Mouse (Mus musculus) MEL (cell line): ENCODE data around the gene Coro1b. TPM values are rescaled to one million over a fixed set of nuclear protein-coding genes. Genes with fewer than 3 reads are reported as not detected.

Experiments used
- DNase-seq: peaks from one replicate; pipeline ENCODE4 v3.0.0; 2011; ENCODE audit warnings: low read depth, low spot score
- H3K27ac ChIP-seq: 2 replicates; pipeline ENCODE4 v1.5.1; 2012; ENCODE audit warnings: low read depth, mild to moderate bottlenecking, control low read depth, low read length, moderate library complexity; ENCODE audit not compliant: control insufficient read depth
- H3K27me3 ChIP-seq, 2 experiments: fragments of 150-350 bp in 1 of 2; sonication (generic) in 1 of 2; 2 replicates each; pipeline ENCODE4 v1.6.1; 2012; ENCODE audit warnings: low read length in 2 of 2, mild to moderate bottlenecking in 2 of 2, improper control_type of control experiment in 1 of 2, moderate library complexity in 1 of 2; ENCODE audit not compliant: insufficient read depth in 2 of 2, control insufficient read depth in 1 of 2
- H3K36me3 ChIP-seq, 2 experiments: 2 replicates each; pipeline ENCODE4 v1.6.1; 2012 to 2014; ENCODE audit warnings: low read length in 2 of 2, improper control_type of control experiment in 1 of 2, inconsistent platforms in 1 of 2, mild to moderate bottlenecking in 1 of 2; ENCODE audit not compliant: insufficient read depth in 2 of 2, control insufficient read depth in 1 of 2
- H3K4me1 ChIP-seq, 2 experiments: fragments of 150-350 bp in 1 of 2; sonication (generic) in 1 of 2; 2 replicates each; pipeline ENCODE4 v1.6.1; 2012; ENCODE audit warnings: low read length in 2 of 2, improper control_type of control experiment in 1 of 2, mild to moderate bottlenecking in 1 of 2; ENCODE audit not compliant: insufficient read depth in 2 of 2, control insufficient read depth in 1 of 2
- H3K4me3 ChIP-seq, 2 experiments: fragments of 150-350 bp in 1 of 2; sonication (generic) in 1 of 2; 2 replicates each; pipeline ENCODE4 v1.5.1; 2012; ENCODE audit warnings: low read depth in 2 of 2, low read length in 2 of 2, mild to moderate bottlenecking in 2 of 2, moderate library complexity in 2 of 2, control low read depth in 1 of 2, improper control_type of control experiment in 1 of 2; ENCODE audit not compliant: control insufficient read depth in 1 of 2, insufficient read depth in 1 of 2
- H3K79me2 ChIP-seq: 2 replicates; pipeline ENCODE4 v1.6.1; 2012; ENCODE audit warnings: mild to moderate bottlenecking, low read length, moderate library complexity; ENCODE audit not compliant: control insufficient read depth, poor library complexity, insufficient read depth
- H3K9ac ChIP-seq: 2 replicates; pipeline ENCODE4 v1.6.1; 2012; ENCODE audit warnings: low read depth, mild to moderate bottlenecking, control low read depth, low read length, moderate library complexity; ENCODE audit not compliant: control insufficient read depth, poor library complexity, severe bottlenecking
- H3K9me3 ChIP-seq: fragments of 150-350 bp; sonication (generic); replicated peaks from 2 replicates; pipeline ENCODE4 v1.6.1; 2012; ENCODE audit warnings: mild to moderate bottlenecking, low read length, improper control_type of control experiment, moderate library complexity; ENCODE audit not compliant: insufficient read depth
- BHLHE40 ChIP-seq: IDR thresholded peaks from 2 replicates; pipeline ENCODE4 v1.6.1; 2012; ENCODE audit warnings: low read depth, mild to moderate bottlenecking, inconsistent platforms, low read length, improper control_type of control experiment, borderline replicate concordance
- CHD1 ChIP-seq: IDR thresholded peaks from 2 replicates; pipeline ENCODE4 v1.6.1; 2012; ENCODE audit warnings: low read depth, mild to moderate bottlenecking, inconsistent platforms, low read length, improper control_type of control experiment
- CHD2 ChIP-seq: IDR thresholded peaks from 2 replicates; pipeline ENCODE4 v1.6.1; 2011; ENCODE audit warnings: low read length, improper control_type of control experiment
- E2F4 ChIP-seq: IDR thresholded peaks from 2 replicates; pipeline ENCODE4 v1.6.1; 2011; ENCODE audit warnings: low read depth, low read length, improper control_type of control experiment, borderline replicate concordance
- ELF1 ChIP-seq: IDR thresholded peaks from 2 replicates; pipeline ENCODE4 v1.6.1; 2014; ENCODE audit warnings: low read depth, mild to moderate bottlenecking, inconsistent platforms, low read length, improper control_type of control experiment, moderate library complexity
- EP300 ChIP-seq, 2 experiments: IDR thresholded peaks; 2 replicates each; pipeline ENCODE4 v1.6.1; 2011; ENCODE audit warnings: improper control_type of control experiment in 2 of 2, low read length in 2 of 2, low read depth in 1 of 2, mild to moderate bottlenecking in 1 of 2
- HCFC1 ChIP-seq: IDR thresholded peaks from 2 replicates; pipeline ENCODE4 v1.6.1; 2012; ENCODE audit warnings: low read depth, mild to moderate bottlenecking, inconsistent platforms, low read length, improper control_type of control experiment, moderate library complexity
- JUND ChIP-seq: IDR thresholded peaks from 2 replicates; pipeline ENCODE4 v1.6.1; 2011; ENCODE audit warnings: low read depth, mild to moderate bottlenecking, improper control_type of control experiment, low read length
- MAFK ChIP-seq: IDR thresholded peaks from 2 replicates; pipeline ENCODE4 v1.6.1; 2011; ENCODE audit warnings: low read depth, mild to moderate bottlenecking, low read length, improper control_type of control experiment, borderline replicate concordance
- MAZ ChIP-seq: IDR thresholded peaks from 2 replicates; pipeline ENCODE4 v1.6.1; 2012; ENCODE audit warnings: low read depth, mild to moderate bottlenecking, inconsistent platforms, low read length, improper control_type of control experiment
- MEF2A ChIP-seq: IDR thresholded peaks from 2 replicates; pipeline ENCODE4 v1.6.1; 2014; ENCODE audit warnings: low read depth, mild to moderate bottlenecking, inconsistent platforms, low read length, improper control_type of control experiment; ENCODE audit not compliant: poor library complexity, insufficient replicate concordance, severe bottlenecking; ENCODE audit errors: extremely low read depth
- MXI1 ChIP-seq: IDR thresholded peaks from 2 replicates; pipeline ENCODE4 v1.6.1; 2011; ENCODE audit warnings: mild to moderate bottlenecking, low read depth, low read length, improper control_type of control experiment
- MYB ChIP-seq: IDR thresholded peaks from 2 replicates; pipeline ENCODE4 v1.6.1; 2011; ENCODE audit warnings: mild to moderate bottlenecking, low read depth, low read length, improper control_type of control experiment
- MYC ChIP-seq: IDR thresholded peaks from 2 replicates; pipeline ENCODE4 v1.6.1; 2011; ENCODE audit warnings: low read depth, mild to moderate bottlenecking, low read length, improper control_type of control experiment, moderate library complexity
- NELFE ChIP-seq: IDR thresholded peaks from 2 replicates; pipeline ENCODE4 v1.6.1; 2011; ENCODE audit warnings: low read depth, low read length, improper control_type of control experiment
- NRF1 ChIP-seq: IDR thresholded peaks from 2 replicates; pipeline ENCODE4 v1.6.1; 2014; ENCODE audit warnings: low read depth, mild to moderate bottlenecking, inconsistent platforms, low read length, improper control_type of control experiment, moderate library complexity; ENCODE audit not compliant: poor library complexity, insufficient read depth, severe bottlenecking
- POLR2A ChIP-seq, 2 experiments: IDR thresholded peaks; 2 replicates each; pipeline ENCODE4 v1.6.1; 2011 to 2012; ENCODE audit warnings: low read length in 2 of 2, mild to moderate bottlenecking in 2 of 2, control low read depth in 1 of 2, improper control_type of control experiment in 1 of 2, low read depth in 1 of 2, moderate library complexity in 1 of 2; ENCODE audit not compliant: control insufficient read depth in 1 of 2, insufficient read depth in 1 of 2, poor library complexity in 1 of 2
- POLR2AphosphoS2 ChIP-seq: IDR thresholded peaks from 2 replicates; pipeline ENCODE4 v1.6.1; 2011; ENCODE audit warnings: low read length, improper control_type of control experiment
- RAD21 ChIP-seq: IDR thresholded peaks from 2 replicates; pipeline ENCODE4 v1.6.1; 2011; ENCODE audit warnings: mild to moderate bottlenecking, low read depth, low read length, improper control_type of control experiment
- SIN3A ChIP-seq: IDR thresholded peaks from 2 replicates; pipeline ENCODE4 v1.6.1; 2012; ENCODE audit warnings: low read length, improper control_type of control experiment, inconsistent platforms
- SMC3 ChIP-seq: IDR thresholded peaks from 2 replicates; pipeline ENCODE4 v1.6.1; 2011; ENCODE audit warnings: low read depth, low read length, improper control_type of control experiment
- TBP ChIP-seq: IDR thresholded peaks from 2 replicates; pipeline ENCODE4 v1.8.0; 2011; ENCODE audit warnings: low read depth, low read length, improper control_type of control experiment
- TCF12 ChIP-seq: IDR thresholded peaks from 2 replicates; pipeline ENCODE4 v1.6.1; 2014; ENCODE audit warnings: low read depth, mild to moderate bottlenecking, inconsistent platforms, low read length, improper control_type of control experiment, moderate library complexity
- USF1 ChIP-seq: IDR thresholded peaks from 2 replicates; pipeline ENCODE4 v1.6.1; 2014; ENCODE audit warnings: low read depth, mild to moderate bottlenecking, inconsistent platforms, low read length, improper control_type of control experiment, moderate library complexity
- ZMIZ1 ChIP-seq: IDR thresholded peaks from 2 replicates; pipeline ENCODE4 v1.6.1; 2012; ENCODE audit warnings: low read depth, mild to moderate bottlenecking, inconsistent platforms, low read length, improper control_type of control experiment, moderate library complexity
- polyA plus RNA-seq, 2 experiments: library from polyadenylated mRNA; stranded (reverse) in 1 of 2; unstranded in 1 of 2; fragments of >175 nt in 1 of 2; fragments of >200 nt in 1 of 2; gene quantifications; 2 replicates each; pipeline versions ENCODE4 v1.2.1 to v1.2.4; 2012; ENCODE audit warnings: low replicate concordance in 2 of 2, low read depth in 1 of 2; ENCODE audit not compliant: insufficient read length in 2 of 2, insufficient read depth in 1 of 2, missing spikeins in 1 of 2
- total RNA-seq: library from RNA; depleted of rRNA; stranded (reverse); fragments of 300-350 nt; gene quantifications from 2 replicates; pipeline ENCODE4 v1.2.3, GENCODE M21; 2012

Gene Coro1b
- total and polyA plus RNA-seq, 3 experiments = 55.5 to 111 TPM; not detected in 1

GRCm38 (mm10) chr19:4154437-4155222, 6.2 kb downstream of the Coro1b start:
- H3K4me1 ChIP-seq = peaks cover 4 to 10% of the 10 kb centered on the region in 2 experiments; a peak in 3 of 4 replicates
- peak; percentile 58 for DNase-seq
- no peaks in the 10 kb centered on the region for H3K9me3 ChIP-seq
- H3K4me3 ChIP-seq = peak overlapping the region; percentile 59 to 62
- H3K27me3 ChIP-seq = no peaks in the 10 kb centered on the region
- peaks cover 1 to 2% of the 10 kb centered on the region in 2 experiments; a peak in 3 of 4 replicates for H3K36me3 ChIP-seq
- H3K27ac ChIP-seq = peak overlapping the region; percentile 70
- TF ChIP-seq ZMIZ1 (no peak; the same call in 1 of the 2 replicates), POLR2A (IDR thresholded peaks at IDR 0.05; ENCODE audit: control insufficient read depth in 1 of 2, insufficient read depth in 1 of 2, low read depth in 1 of 2, low read length in 2 of 2, poor library complexity in 1 of 2) (peak in 1 of 2 experiments; percentile 72; a peak in 2 of 4 replicates), TCF12 (0 out of 2 replicates have a peak, but pooled peaks have one; percentile 26), MYB (no peak), SIN3A (peak; percentile 30; the same call in 1 of the 2 replicates), MXI1 (0 out of 2 replicates have a peak, but pooled peaks have one; percentile 48), ELF1 (no peak), HCFC1 (no peak), TBP (peak; percentile 62; the same call in 1 of the 2 replicates), CHD1 (no peak), JUND (no peak), EP300 (IDR thresholded peaks at IDR 0.05; ENCODE audit: low read depth in 1 of 2, low read length in 2 of 2) (0 out of 4 replicates have a peak, but pooled peaks of 1 of the 2 experiments have one; percentile 20), MAZ (0 out of 2 replicates have a peak, but pooled peaks have one; percentile 8), NELFE (peak; percentile 56), USF1 (no peak), RAD21 (no peak), NRF1 (no peak), MEF2A (no peak), POLR2AphosphoS2 (no peak; the same call in 1 of the 2 replicates), SMC3 (no peak), CHD2 (0 out of 2 replicates have a peak, but pooled peaks have one; percentile 44), BHLHE40 (no peak; the same call in 1 of the 2 replicates), MYC (no peak), MAFK (no peak), E2F4 (no peak)
- peak overlapping the region; percentile 75 for H3K9ac ChIP-seq
- peaks cover 9% of the 10 kb centered on the region for H3K79me2 ChIP-seq
